ENCODE assay signal across 8 mouse cellular contexts in the genomic region with DNA sequence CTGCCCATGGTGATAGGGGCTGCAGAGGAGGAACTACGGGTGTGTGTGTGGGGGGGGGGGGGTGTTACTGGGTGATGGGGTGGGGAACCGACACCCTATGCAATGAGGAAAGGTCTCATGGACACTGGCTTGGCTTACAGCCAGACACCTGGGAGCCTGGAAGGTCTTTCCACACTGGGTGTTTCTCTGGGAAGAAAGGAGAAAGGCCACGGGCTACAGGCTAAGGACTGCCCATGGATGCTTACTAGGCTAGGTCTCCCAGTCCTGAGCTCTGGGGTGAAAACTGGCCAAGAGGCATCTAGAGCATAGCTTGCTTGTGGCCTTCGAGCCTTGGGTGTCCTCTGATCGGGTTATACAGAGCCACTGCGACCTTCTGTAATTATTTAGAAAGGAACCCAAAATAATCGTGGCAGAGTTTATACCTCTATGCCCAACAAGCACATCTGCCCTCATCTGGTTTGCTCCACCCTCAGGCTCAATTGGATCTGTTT. TPM values are rescaled to one million over a fixed set of nuclear protein-coding genes. Genes with fewer than 3 reads are reported as not detected.
DNase-seq lines count a peak whose midpoint lies in the region; ATAC-seq and TF ChIP-seq lines count a peak whose summit lies in the region.

A gene (minus strand): TSS at position 441 of the 491 bp plus-strand sequence.

- H3K4me3 ChIP-seq in embryonic facial prominence, embryonic 13.5 days: peak within 1 kb of the TSS; percentile 56
- peak within 1 kb of the TSS; percentile 71 for H3K4me3 ChIP-seq in hindbrain, embryonic 10.5 days
- peak within 1 kb of the TSS; percentile 50 for H3K4me3 ChIP-seq in stomach, postnatal 0 days (ENCODE audit: low read depth, low read length)

- peaks cover 3% of the 10 kb centered on the region; the same call in 1 of the 2 replicates for H3K27me3 ChIP-seq in embryonic facial prominence, embryonic 13.5 days
- peaks cover 11% of the 10 kb centered on the region for H3K27me3 ChIP-seq in hindbrain, embryonic 10.5 days (ENCODE audit: insufficient read depth, poor library complexity, severe bottlenecking)
- H3K27me3 ChIP-seq in stomach, postnatal 0 days (ENCODE audit: control insufficient read depth, insufficient read depth, low read length): no peaks in the 10 kb centered on the region

- H3K4me2 ChIP-seq in embryonic facial prominence, embryonic 13.5 days: peak within 1 kb of the TSS; percentile 91
- peak within 1 kb of the TSS; percentile 82 for H3K4me2 ChIP-seq in stomach, postnatal 0 days (replicated peaks; ENCODE audit: low read depth)

- no peak for DNase-seq in adrenal gland, postnatal 10 days
- no peak for DNase-seq in adrenal gland, adult (ENCODE audit: inconsistent age in 2 of 2, low spot score in 1 of 2)
- peak; percentile 80 for DNase-seq in A20 (ENCODE audit: low read depth, low spot score)
- DNase-seq in hindbrain, embryonic 10.5 days (ENCODE audit: low spot score): peak; percentile 42
- DNase-seq in lung, postnatal 10 days: peak; percentile 31
- DNase-seq in stomach, postnatal 0 days (ENCODE audit: low spot score): no peak
- DNase-seq in cerebellum, postnatal 4 days (ENCODE audit: low spot score in 2 of 2): no peak

- no peak for TF ChIP-seq CTCF in stomach, postnatal 0 days (IDR thresholded peaks at IDR 0.05; ENCODE audit: low read depth)

- peaks cover 29% of the 10 kb centered on the region for H3K4me1 ChIP-seq in embryonic facial prominence, embryonic 13.5 days
- H3K4me1 ChIP-seq in hindbrain, embryonic 10.5 days (replicated peaks): peaks cover 42% of the 10 kb centered on the region
- 0 out of 2 replicates have a peak, but pooled peaks cover 4% of the 10 kb centered on the region for H3K4me1 ChIP-seq in stomach, postnatal 0 days (replicated peaks; ENCODE audit: control insufficient read depth, insufficient read depth)

- H3K36me3 ChIP-seq in embryonic facial prominence, embryonic 13.5 days: no peaks in the 10 kb centered on the region
- no peaks in the 10 kb centered on the region for H3K36me3 ChIP-seq in hindbrain, embryonic 10.5 days
- no peaks in the 10 kb centered on the region for H3K36me3 ChIP-seq in stomach, postnatal 0 days (ENCODE audit: control insufficient read depth, insufficient read depth, low read length)

- WGBS in embryonic facial prominence, embryonic 13.5 days: 11% methylated on average over 7 of the region's 7 CpGs
- 18% methylated on average over 7 of the region's 7 CpGs for WGBS in hindbrain, embryonic 10.5 days
- 25% methylated on average over 7 of the region's 7 CpGs for WGBS in stomach, postnatal 0 days

- peak within 1 kb of the TSS; percentile 65 for H3K27ac ChIP-seq in embryonic facial prominence, embryonic 13.5 days
- peak within 1 kb of the TSS; percentile 90 for H3K27ac ChIP-seq in hindbrain, embryonic 10.5 days
- peak within 1 kb of the TSS; percentile 83 for H3K27ac ChIP-seq in stomach, postnatal 0 days (replicated peaks)

- no peak for TF ChIP-seq EP300 in stomach, postnatal 0 days (optimal IDR thresholded peaks at IDR 0.05)

- H3K9me3 ChIP-seq in embryonic facial prominence, embryonic 13.5 days: no peaks in the 10 kb centered on the region
- no peaks in the 10 kb centered on the region for H3K9me3 ChIP-seq in hindbrain, embryonic 10.5 days
- no peaks in the 10 kb centered on the region for H3K9me3 ChIP-seq in stomach, postnatal 0 days (ENCODE audit: control insufficient read depth, low read length)

- no peak for ATAC-seq in embryonic facial prominence, embryonic 13.5 days (ENCODE audit: insufficient number of reproducible peaks, insufficient read depth, low FRiP score, low TSS enrichment, low read depth)
- ATAC-seq in stomach, postnatal 0 days (ENCODE audit: low FRiP score, low TSS enrichment): no peak

- peak within 1 kb of the TSS; percentile 78 for H3K9ac ChIP-seq in embryonic facial prominence, embryonic 13.5 days
- peak within 1 kb of the TSS; percentile 70 for H3K9ac ChIP-seq in stomach, postnatal 0 days (ENCODE audit: low read length)

RNA-seq across cellular contexts. Expression of the gene that starts here (rescaled TPM):
- total RNA-seq in adrenal gland, postnatal 10 days (2021): 10 to 100 TPM; 15.1 to 16.5 TPM
- 16.7 and 18.8 TPM in 2 replicates for polyA plus RNA-seq in embryonic facial prominence, embryonic 13.5 days (2015; fragmentation: Nextera tagmentation; extraction: Ambion mirVana)
- polyA plus RNA-seq in hindbrain, embryonic 10.5 days (2016; fragmentation: Nextera tagmentation; extraction: Ambion mirVana): 5.0 and 6.4 TPM in 2 replicates
- polyA plus RNA-seq in stomach, postnatal 0 days (2015; fragmentation: Nextera tagmentation; extraction: Ambion mirVana): 10.7 and 11.5 TPM in 2 replicates

Comparison
In these comparisons a context has a peak if more than half of its experiments do, and no peak if none do; other contexts are left out.
1. DNase-seq: peak in A20 (single experiment), hindbrain, embryonic 10.5 days (single experiment) and lung, postnatal 10 days (single experiment); none in adrenal gland, postnatal 10 days (single experiment), adrenal gland, adult (0 of 2), stomach, postnatal 0 days (single experiment) and cerebellum, postnatal 4 days (0 of 2).
2. Peak in every context shown above with its lines, with median percentiles within 50 percentile points of each other: H3K27ac ChIP-seq and H3K4me3 ChIP-seq.